Mouse (Mus musculus) Patski (cell line): ENCODE measurements around the gene Gpc6. TPM values are rescaled to one million over a fixed set of nuclear protein-coding genes. Genes with fewer than 3 reads are reported as not detected.

Experiments
- ATAC-seq: fragments of 100-300 bp; one replicate; pipeline ENCODE4 v1.8.0; 2021
- CTCF ChIA-PET: fragments of 350-600 bp; sonication (Branson Sonifier 250); formaldehyde crosslinking; loops from one replicate; lab custom pipeline; 2022; ENCODE audit warnings: inconsistent platforms; lab: Charles Lee
- POLR2A ChIA-PET: fragments of 350-600 bp; sonication (Branson Sonifier 250); formaldehyde crosslinking; loops from one replicate; lab custom pipeline; 2022; ENCODE audit warnings: antibody characterized with exemption, inconsistent platforms; lab: Charles Lee
- DNase-seq: peaks from one replicate; pipeline ENCODE4 v3.0.0-alpha.2; 2011; ENCODE audit warnings: low read depth, low spot score
- H3K27me3 ChIP-seq: fragments of 371-371 bp; one replicate; pipeline ENCODE4 v1.5.1; 2021
- CTCF ChIP-seq: fragments of 100-300 bp; IDR thresholded peaks from one replicate; pipeline ENCODE4 v1.5.1; 2021
- in situ Hi-C: fragments of 300-500 bp; cut with MboI; formaldehyde crosslinking; loops from 3 replicates; pipeline ENCODE4 v1.11.1; 2018; ENCODE audit warnings: low pct_unique_long_range_greater_than_20kb, mixed read lengths
- polyA plus RNA-seq: library from polyadenylated mRNA; unstranded; gene quantifications from one replicate; pipeline ENCODE4 v1.2.3, GENCODE M21; 2021

Gene Gpc6
- polyA plus RNA-seq, 1 experiment from 2014 or later, result 56.6 TPM

DNA sequence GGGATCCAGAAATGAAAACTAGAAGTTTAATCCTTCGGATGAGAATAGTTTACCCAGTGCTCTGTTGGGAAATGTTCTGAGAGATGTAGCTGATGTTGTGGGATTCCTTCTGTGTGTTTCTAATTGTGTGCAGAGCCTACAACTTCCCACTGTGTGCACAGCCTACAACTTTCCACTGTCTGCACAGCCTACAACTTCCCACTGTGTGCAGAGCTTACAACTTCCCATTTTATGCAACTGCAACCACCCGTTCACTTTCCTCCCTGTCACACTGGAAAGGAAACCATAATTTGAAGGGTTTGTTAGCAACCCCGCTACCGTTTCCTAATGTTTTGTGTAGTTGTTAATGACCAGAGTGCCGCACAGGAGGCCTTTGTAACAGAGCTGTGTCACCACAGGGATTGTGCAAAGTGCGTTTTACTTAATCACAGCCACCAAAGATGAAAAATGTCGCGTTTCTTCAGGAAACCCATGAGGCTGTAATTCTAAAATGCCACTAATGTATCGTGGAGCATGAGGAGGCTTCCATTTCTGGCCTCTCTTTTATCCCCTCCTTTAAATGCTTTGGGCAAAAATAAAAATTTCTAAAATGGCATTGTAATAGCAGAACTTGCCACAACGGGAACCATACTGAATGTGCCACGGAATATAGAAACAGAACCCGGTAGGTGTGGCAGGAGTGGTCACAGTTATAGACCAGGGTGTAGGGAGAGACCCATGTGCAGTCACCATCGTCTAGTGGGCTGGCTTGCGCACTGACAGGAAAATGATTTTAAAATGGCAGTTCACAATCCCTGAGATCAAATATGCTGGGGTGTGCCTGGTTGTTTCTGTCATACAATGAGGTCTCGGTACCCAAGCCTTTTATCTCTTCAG, 853.7 kb downstream of the Gpc6 start:
- no peaks in the 10 kb centered on the region for H3K27me3 ChIP-seq
- CTCF ChIA-PET, result no interaction called here
- no peak for TF ChIP-seq CTCF
- in situ Hi-C loops, result no loop called here
- DNase-seq, result no peak
- ATAC-seq, result no peak
- POLR2A ChIA-PET, result no interaction called here

GRCm38 (mm10) chr14:117781724-117782123, 856.6 kb downstream of the Gpc6 start:
- DNase-seq, result no peak
- no peaks in the 10 kb centered on the region for H3K27me3 ChIP-seq
- in situ Hi-C loops, result no loop called here
- POLR2A ChIA-PET, result no interaction called here
- ATAC-seq, result no peak
- no peak for TF ChIP-seq CTCF
- CTCF ChIA-PET, result no interaction called here

GRCm38 (mm10) chr14:117783671-117784262, 858.7 kb downstream of the Gpc6 start:
- TF ChIP-seq CTCF, result no peak
- peak; percentile 59 for ATAC-seq
- POLR2A ChIA-PET, result no interaction called here
- H3K27me3 ChIP-seq, result no peaks in the 10 kb centered on the region
- in situ Hi-C loops, result no loop called here
- DNase-seq, result no peak
- CTCF ChIA-PET, result interaction anchor here (0.7 to 1.3 kb wide), 5 partner anchors 11 to 1371 kb away, joined by 3 to 5 read pairs (median 3); no protein-coding TSS in a partner anchor

- in situ Hi-C loops, result no loop called here
- POLR2A ChIA-PET, result no interaction called here
Observed at GRCm38 (mm10) chr14:117784960-117785359, 859.8 kb downstream of the Gpc6 start.

DNA sequence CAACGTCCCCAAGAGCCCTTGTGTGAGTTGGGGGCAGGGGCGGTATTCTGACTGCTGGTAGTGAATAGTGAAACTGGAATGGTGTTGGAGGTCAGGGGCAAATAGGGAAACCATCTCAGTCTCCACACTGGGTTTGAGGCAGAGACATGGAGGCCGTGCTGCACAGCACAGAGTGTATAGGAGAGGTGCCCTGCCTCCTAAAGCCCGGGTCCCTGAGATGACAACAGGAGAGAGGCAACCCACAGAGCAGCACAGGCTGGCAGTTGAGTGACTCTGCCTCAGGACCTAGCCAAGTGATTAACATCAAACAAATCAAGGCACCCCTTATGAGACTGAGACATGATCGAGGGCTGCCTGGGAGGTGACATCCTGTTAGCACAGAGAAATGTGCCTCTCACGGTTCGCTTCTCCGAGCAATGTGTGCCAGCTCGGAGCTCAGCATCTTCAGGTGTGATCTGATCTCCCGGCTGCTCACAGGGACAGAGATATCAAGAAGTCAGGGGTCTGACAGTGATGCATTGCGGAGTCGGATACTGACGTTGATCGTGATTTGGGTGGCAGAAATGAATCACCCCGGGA, 860.5 kb downstream of the Gpc6 start:
- no peak for TF ChIP-seq CTCF
- in situ Hi-C loops, result no loop called here
- no peak for ATAC-seq
- no peaks in the 10 kb centered on the region for H3K27me3 ChIP-seq
- ChIA-PET POLR2A (no interaction called here), CTCF (no interaction called here)
- DNase-seq, result no peak

More at GRCm38 (mm10) chr14:117784960-117785359, 859.8 kb downstream of the Gpc6 start:
- CTCF ChIA-PET, result no interaction called here
- no peaks in the 10 kb centered on the region for H3K27me3 ChIP-seq
- no peak for TF ChIP-seq CTCF
- no peak for ATAC-seq
- no peak for DNase-seq

GRCm38 (mm10) chr14:117786647-117787046, 861.5 kb downstream of the Gpc6 start:
- ChIA-PET POLR2A (no interaction called here), CTCF (no interaction called here)
- no peak for TF ChIP-seq CTCF
- ATAC-seq, result no peak
- DNase-seq, result no peak
- H3K27me3 ChIP-seq, result no peaks in the 10 kb centered on the region
- in situ Hi-C loops, result no loop called here

- no peaks in the 10 kb centered on the region for H3K27me3 ChIP-seq
- ChIA-PET CTCF (no interaction called here), POLR2A (no interaction called here)
- ATAC-seq (no peak), DNase-seq (no peak)
- in situ Hi-C loops, result no loop called here
- TF ChIP-seq CTCF, result no peak
Observed at GRCm38 (mm10) chr14:117794874-117795273, 869.8 kb downstream of the Gpc6 start.

GRCm38 (mm10) chr14:117796661-117797060, 871.5 kb downstream of the Gpc6 start:
- in situ Hi-C loops, result no loop called here
- H3K27me3 ChIP-seq, result no peaks in the 10 kb centered on the region
- no peak for ATAC-seq
- no peak for DNase-seq
- ChIA-PET CTCF (no interaction called here), POLR2A (no interaction called here)
- no peak for TF ChIP-seq CTCF

GRCm38 (mm10) chr14:117800399-117800798, 875.3 kb downstream of the Gpc6 start:
- DNase-seq (no peak), ATAC-seq (no peak)
- in situ Hi-C loops, result no loop called here
- TF ChIP-seq CTCF, result no peak
- CTCF ChIA-PET, result no interaction called here
- H3K27me3 ChIP-seq, result no peaks in the 10 kb centered on the region
- POLR2A ChIA-PET, result no interaction called here

DNA sequence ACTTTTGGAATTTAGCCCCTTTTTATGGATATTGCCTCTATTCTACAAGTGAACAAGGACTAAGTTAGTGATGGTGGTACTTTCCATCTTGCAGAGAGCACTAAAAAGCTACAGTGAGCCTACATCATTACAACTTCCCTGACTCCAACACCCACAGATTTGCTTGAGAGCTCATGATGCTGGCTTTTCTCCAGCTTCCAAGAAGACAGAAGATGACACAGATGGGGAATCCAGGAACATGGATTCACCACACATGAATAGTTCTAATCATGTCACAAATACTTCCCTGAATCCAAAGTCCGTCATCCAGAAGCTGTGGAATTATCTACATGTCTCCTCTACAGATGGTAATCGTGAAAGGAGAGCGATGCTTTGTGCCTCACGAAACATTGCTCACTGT, 882.7 kb downstream of the Gpc6 start:
- ATAC-seq, result no peak
- no peak for TF ChIP-seq CTCF
- ChIA-PET CTCF (no interaction called here), POLR2A (no interaction called here)
- no peaks in the 10 kb centered on the region for H3K27me3 ChIP-seq
- in situ Hi-C loops, result no loop called here
- no peak for DNase-seq

DNA sequence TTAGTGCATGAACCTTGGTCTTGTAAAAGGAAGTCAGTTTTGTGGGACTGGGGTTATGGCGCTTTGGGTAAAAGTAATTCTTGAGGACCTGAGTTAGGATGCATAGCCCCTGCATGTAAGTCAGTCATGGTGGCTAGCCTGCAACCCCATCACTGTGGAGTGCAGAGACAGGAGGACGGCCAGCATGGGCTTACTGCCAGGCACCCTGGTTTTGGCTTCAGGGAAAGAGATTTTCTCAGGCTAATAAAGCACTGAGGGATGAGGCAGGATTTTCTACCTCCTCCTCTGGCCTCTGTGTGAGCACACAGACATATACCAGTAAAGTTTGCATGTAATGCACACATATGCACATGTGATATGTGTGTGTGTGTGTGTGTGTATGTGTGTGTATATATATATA, 883.2 kb downstream of the Gpc6 start:
- H3K27me3 ChIP-seq, result no peaks in the 10 kb centered on the region
- POLR2A ChIA-PET, result no interaction called here
- in situ Hi-C loops, result no loop called here
- CTCF ChIA-PET, result no interaction called here
- no peak for DNase-seq
- no peak for ATAC-seq
- no peak for TF ChIP-seq CTCF
